Mouse (Mus musculus) forebrain, postnatal 0 days (tissue): ENCODE data around the gene Dhps. TPM values are rescaled to one million over a fixed set of nuclear protein-coding genes. Genes with fewer than 3 reads are reported as not detected.

ENCODE experiments used
- ATAC-seq: fragments of 200-750 bp; cut with Nextera tagmentation; 2 replicates; pipeline ENCODE4 v1.8.0; 2017; ENCODE audit warnings: mild to moderate bottlenecking, moderate library complexity
- DNase-seq: peaks from one replicate; pipeline ENCODE4 v3.0.0-alpha.2; 2015
- H3K27ac ChIP-seq: fragments of 300-500 bp; sonication (generic); 2 replicates; pipeline ENCODE4 v1.5.1; 2014; ENCODE audit warnings: low read depth, mild to moderate bottlenecking, antibody characterized with exemption, low read length, moderate library complexity, mixed read lengths
- H3K27me3 ChIP-seq: fragments of 300-500 bp; sonication (generic); 2 replicates; pipeline ENCODE4 v1.6.1; 2014; ENCODE audit warnings: mild to moderate bottlenecking, low read length, mixed read lengths; ENCODE audit not compliant: insufficient read depth
- H3K36me3 ChIP-seq: fragments of 300-500 bp; sonication (generic); 2 replicates; pipeline ENCODE4 v1.6.1; 2014; ENCODE audit warnings: mild to moderate bottlenecking, moderate library complexity; ENCODE audit not compliant: insufficient read depth
- H3K4me1 ChIP-seq: fragments of 300-500 bp; sonication (generic); 2 replicates; pipeline ENCODE4 v1.6.1; 2014; ENCODE audit warnings: antibody characterized with exemption; ENCODE audit not compliant: insufficient read depth
- H3K4me2 ChIP-seq: fragments of 300-500 bp; sonication (generic); 2 replicates; pipeline ENCODE4 v1.6.1; 2014; ENCODE audit warnings: low read depth, mild to moderate bottlenecking, moderate library complexity
- H3K4me3 ChIP-seq: fragments of 300-500 bp; sonication (generic); 2 replicates; pipeline ENCODE4 v1.5.1; 2014; ENCODE audit warnings: low read depth, low read length, mixed read lengths
- H3K9ac ChIP-seq: fragments of 300-500 bp; sonication (generic); 2 replicates; pipeline ENCODE4 v1.6.1; 2014; ENCODE audit warnings: mild to moderate bottlenecking
- H3K9me3 ChIP-seq: fragments of 300-500 bp; sonication (generic); 2 replicates; pipeline ENCODE4 v1.6.1; 2016; ENCODE audit warnings: low read length
- CTCF ChIP-seq: sonication (generic); IDR thresholded peaks from 2 replicates; pipeline ENCODE4 v1.5.1; 2016; ENCODE audit warnings: antibody characterized with exemption, control low read depth, low read depth
- WGBS: fragments of 180-500 bp; shearing (Covaris S2); extraction: QIAGEN DNeasy Blood & Tissue Kit; methylation state at CpG from one replicate; pipeline ENCODE4 v1.1.7; 2014; 5-methylcytosine and 5-hydroxymethylcytosine counted together
- polyA plus RNA-seq: library from polyadenylated mRNA; unstranded; fragments of >200 nt; fragmentation: Nextera tagmentation; extraction: Ambion mirVana; gene quantifications from 2 replicates; pipeline ENCODE4 v1.2.1, GENCODE M21; 2015
- total RNA-seq: library from RNA; depleted of rRNA; stranded (reverse); fragments of >200 nt; gene quantifications from 2 replicates; pipeline ENCODE4 v1.2.3, GENCODE M21; 2014

Gene Dhps
- total and polyA plus RNA-seq, 2 experiments from 2014 or later, result 63.1 to 118 TPM

- ATAC-seq, result no peak
Measured at GRCm38 (mm10) chr8:85095566-85095965, 24.0 kb downstream of the Dhps start.

GRCm38 (mm10) chr8:85096196-85096595 is 24.6 kb downstream of the Dhps start:
- Histone ChIP-seq H3K4me2 (no peak overlapping the region), H3K9me3 (no peaks in the 10 kb centered on the region), H3K4me3 (no peak overlapping the region), H3K27me3 (no peaks in the 10 kb centered on the region), H3K9ac (no peak overlapping the region), H3K36me3 (peaks cover 46% of the 10 kb centered on the region), H3K4me1 (no peaks in the 10 kb centered on the region), H3K27ac (no peak overlapping the region)
- 95% methylated on average over 16 of the region's 16 CpGs for WGBS
- DNase-seq (no peak), ATAC-seq (no peak)
- no peak for TF ChIP-seq CTCF

More at GRCm38 (mm10) chr8:85095566-85095965, 24.0 kb downstream of the Dhps start:
- Histone ChIP-seq H3K4me2 (no peak overlapping the region), H3K4me3 (no peak overlapping the region), H3K27ac (no peak overlapping the region), H3K9me3 (no peaks in the 10 kb centered on the region), H3K27me3 (no peaks in the 10 kb centered on the region), H3K36me3 (peaks cover 46% of the 10 kb centered on the region), H3K9ac (no peak overlapping the region), H3K4me1 (no peaks in the 10 kb centered on the region)
- DNase-seq, result no peak
- 96% methylated on average over 7 of the region's 7 CpGs for WGBS
- no peak for TF ChIP-seq CTCF

GRCm38 (mm10) chr8:85096850-85097249 is 25.3 kb downstream of the Dhps start:
- 90% methylated on average over 4 of the region's 4 CpGs for WGBS

DNA sequence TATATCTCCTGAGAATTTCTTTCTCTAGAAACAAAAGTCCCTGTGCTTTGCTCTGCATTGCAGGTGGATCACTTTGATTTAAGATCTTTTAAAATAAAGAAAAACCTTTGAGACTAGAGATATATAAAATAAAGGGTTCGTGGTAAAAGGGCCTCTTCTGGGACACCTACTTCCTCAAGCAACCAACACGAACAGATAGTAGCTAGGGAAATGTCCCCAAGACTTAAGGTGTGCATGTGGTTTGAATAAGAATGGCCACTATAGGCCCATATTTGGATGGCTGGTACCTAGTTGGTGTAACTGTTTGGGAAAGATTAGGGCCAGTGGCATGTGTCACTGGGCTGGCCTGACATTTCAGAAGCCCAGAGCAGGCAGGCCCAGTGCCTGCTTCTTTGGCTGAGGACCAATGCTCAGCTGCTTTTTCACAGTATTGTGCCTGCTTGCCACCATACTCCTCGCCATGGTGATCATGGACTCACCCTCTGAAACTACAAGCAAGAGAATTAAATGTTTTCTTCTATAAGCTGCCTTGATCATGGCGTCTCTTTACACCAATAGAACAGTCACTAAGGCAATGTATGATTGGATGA is 28.6 kb downstream of the Dhps start:
- Histone ChIP-seq H3K4me1 (no peaks in the 10 kb centered on the region), H3K36me3 (peaks cover 30% of the 10 kb centered on the region), H3K4me3 (no peak overlapping the region), H3K9ac (no peak overlapping the region), H3K4me2 (no peak overlapping the region), H3K27me3 (no peaks in the 10 kb centered on the region), H3K27ac (no peak overlapping the region), H3K9me3 (no peaks in the 10 kb centered on the region)
- no peak for TF ChIP-seq CTCF
- WGBS, result 84% methylated on average over 4 of the region's 4 CpGs
- DNase-seq, result no peak
- no peak for ATAC-seq

More at GRCm38 (mm10) chr8:85096850-85097249, 25.3 kb downstream of the Dhps start:
- Histone ChIP-seq H3K9ac (no peak overlapping the region), H3K36me3 (peaks cover 46% of the 10 kb centered on the region), H3K4me1 (no peaks in the 10 kb centered on the region), H3K4me2 (no peak overlapping the region), H3K9me3 (no peaks in the 10 kb centered on the region), H3K4me3 (no peak overlapping the region), H3K27ac (no peak overlapping the region), H3K27me3 (no peaks in the 10 kb centered on the region)
- no peak for TF ChIP-seq CTCF
- no peak for ATAC-seq
- no peak for DNase-seq

DNA sequence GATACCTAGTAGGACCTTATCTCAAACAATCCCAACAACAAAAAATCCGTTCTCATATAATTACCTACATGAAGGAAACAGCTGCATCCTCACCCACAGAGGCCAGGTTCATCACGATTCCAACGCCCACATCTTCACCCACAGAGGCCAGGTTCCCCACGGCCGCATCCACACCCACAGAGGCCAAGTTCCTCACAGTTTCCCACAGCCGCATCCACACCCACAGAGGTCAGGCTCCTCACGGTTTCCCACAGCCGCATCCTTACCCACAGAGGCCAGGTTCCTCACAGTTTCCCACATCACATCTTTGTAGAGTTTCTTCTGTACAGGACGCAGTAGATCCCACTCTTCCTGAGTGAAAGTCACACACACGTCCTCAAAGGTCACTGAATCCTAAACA is 41.7 kb downstream of the Dhps start:
- 97% methylated on average over 10 of the region's 10 CpGs for WGBS

DNA sequence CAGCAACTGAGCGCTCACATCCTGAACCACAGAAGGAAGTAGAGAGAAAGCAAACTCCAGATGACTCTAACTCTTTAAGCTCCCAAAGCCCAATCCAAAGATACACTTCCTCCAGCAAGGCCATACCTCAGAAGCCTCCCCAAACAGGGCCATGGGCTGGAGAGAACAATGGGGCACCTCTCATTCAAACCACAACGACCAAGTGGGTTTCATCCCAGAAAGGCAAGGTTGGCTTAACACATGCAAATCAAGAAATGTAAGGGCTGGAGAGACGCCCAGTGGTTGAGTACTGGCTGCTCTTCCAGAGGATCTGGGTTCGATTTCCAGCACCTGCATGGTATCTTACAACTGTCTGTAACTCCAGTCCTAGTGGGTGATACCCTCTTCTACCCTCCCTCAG is 43.9 kb downstream of the Dhps start:
- Histone ChIP-seq H3K4me3 (no peak overlapping the region), H3K36me3 (peaks cover 15% of the 10 kb centered on the region), H3K4me1 (no peaks in the 10 kb centered on the region), H3K9ac (no peak overlapping the region), H3K27ac (no peak overlapping the region), H3K27me3 (no peaks in the 10 kb centered on the region), H3K4me2 (no peak overlapping the region), H3K9me3 (no peaks in the 10 kb centered on the region)
- no peak for ATAC-seq
- WGBS, result 75% methylated on average over 4 of the region's 4 CpGs
- no peak for DNase-seq
- TF ChIP-seq CTCF, result no peak

More for the DNA sequence above, 41.7 kb downstream of the Dhps start:
- ATAC-seq (no peak), DNase-seq (no peak)
- H3K9ac ChIP-seq, result no peak overlapping the region
- H3K36me3 ChIP-seq, result peaks cover 26% of the 10 kb centered on the region
- no peak for TF ChIP-seq CTCF
- no peaks in the 10 kb centered on the region for H3K9me3 ChIP-seq
- no peak overlapping the region for H3K4me3 ChIP-seq
- no peak overlapping the region for H3K4me2 ChIP-seq
- H3K27ac ChIP-seq, result no peak overlapping the region
- no peaks in the 10 kb centered on the region for H3K4me1 ChIP-seq
- no peaks in the 10 kb centered on the region for H3K27me3 ChIP-seq

DNA sequence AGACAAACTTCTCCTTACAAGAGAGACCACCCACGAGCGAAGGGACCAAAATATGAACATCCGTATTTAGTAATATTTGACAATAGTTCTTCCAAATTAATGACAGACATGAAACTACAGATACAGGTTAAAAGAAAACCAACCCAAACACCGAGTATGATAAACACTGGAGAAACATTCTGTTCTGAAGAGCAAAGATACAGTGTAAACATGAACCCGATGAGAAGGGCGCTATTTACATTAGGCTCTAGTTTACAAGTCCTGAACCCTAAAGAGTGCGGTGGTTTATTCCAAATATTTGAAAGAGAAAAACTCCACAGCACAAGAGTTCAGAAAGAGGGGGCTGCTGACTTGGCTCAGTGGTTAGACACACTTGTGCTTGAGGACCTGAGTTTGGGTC is 45.4 kb downstream of the Dhps start:
- no peaks in the 10 kb centered on the region for H3K27me3 ChIP-seq
- no peaks in the 10 kb centered on the region for H3K9me3 ChIP-seq
- no peak for TF ChIP-seq CTCF
- ATAC-seq (no peak), DNase-seq (no peak)
- no peak overlapping the region for H3K4me2 ChIP-seq
- WGBS, result 93% methylated on average over 7 of the region's 7 CpGs
- no peak overlapping the region for H3K9ac ChIP-seq
- peaks cover under 1% of the 10 kb centered on the region; the same call in 1 of the 2 replicates for H3K36me3 ChIP-seq
- H3K4me1 ChIP-seq, result no peaks in the 10 kb centered on the region
- no peak overlapping the region for H3K4me3 ChIP-seq
- H3K27ac ChIP-seq, result no peak overlapping the region
